Mouse (Mus musculus) spleen, adult 2 months (tissue): ENCODE data around the gene Dnase2b. TPM values are rescaled to one million over a fixed set of nuclear protein-coding genes. Genes with fewer than 3 reads are reported as not detected.

Experiments
- DNase-seq, 2 experiments: peaks; one replicate each; pipeline versions ENCODE4 v3.0.0 to v3.0.0-alpha.2; 2012 to 2021; ENCODE audit warnings: low spot score in 2 of 2, low read depth in 1 of 2
- H3K27ac ChIP-seq: fragments of 200-500 bp; 2 replicates; pipeline ENCODE4 v1.5.1; 2012; ENCODE audit warnings: low read length, inconsistent platforms; ENCODE audit not compliant: insufficient read depth
- H3K27me3 ChIP-seq: fragments of 200-500 bp; 2 replicates; pipeline ENCODE4 v1.6.1; 2012; ENCODE audit warnings: mild to moderate bottlenecking, moderate library complexity, low read length, inconsistent platforms; ENCODE audit not compliant: control insufficient read depth, insufficient read depth
- H3K36me3 ChIP-seq: fragments of 200-500 bp; 2 replicates; pipeline ENCODE4 v1.6.1; 2012; ENCODE audit warnings: mild to moderate bottlenecking, low read length, inconsistent platforms; ENCODE audit not compliant: control insufficient read depth, insufficient read depth
- H3K4me1 ChIP-seq: fragments of 200-500 bp; 2 replicates; pipeline ENCODE4 v1.6.1; 2011; ENCODE audit warnings: inconsistent platforms; ENCODE audit not compliant: control insufficient read depth, insufficient read depth, insufficient read length
- H3K4me3 ChIP-seq: fragments of 200-500 bp; 2 replicates; pipeline ENCODE4 v1.5.1; 2011; ENCODE audit warnings: mild to moderate bottlenecking, inconsistent platforms; ENCODE audit not compliant: insufficient read depth, insufficient read length; ENCODE audit errors: extremely low read depth
- CTCF ChIP-seq: fragments of 200-500 bp; IDR thresholded peaks from 2 replicates; pipeline ENCODE4 v1.5.1; 2011; ENCODE audit warnings: mild to moderate bottlenecking, inconsistent platforms; ENCODE audit not compliant: insufficient read depth, insufficient read length, insufficient replicate concordance; ENCODE audit errors: extremely low read depth
- POLR2A ChIP-seq: fragments of 200-500 bp; IDR thresholded peaks from 2 replicates; pipeline ENCODE4 v1.6.1; 2011; ENCODE audit warnings: low read depth, low read length, inconsistent platforms
- WGBS: fragments of 180-500 bp; shearing (Covaris S2); methylation state at CpG from one replicate; pipeline ENCODE4 v1.1.7; 2018; 5-methylcytosine and 5-hydroxymethylcytosine counted together
- polyA plus RNA-seq: library from polyadenylated mRNA; depleted of rRNA; stranded (reverse); fragments of >200 nt; gene quantifications from 2 replicates; pipeline ENCODE4 v1.2.3, GENCODE M21; 2012

The Dnase2b gene
- polyA plus RNA-seq, 1 experiment: not detected

DNA sequence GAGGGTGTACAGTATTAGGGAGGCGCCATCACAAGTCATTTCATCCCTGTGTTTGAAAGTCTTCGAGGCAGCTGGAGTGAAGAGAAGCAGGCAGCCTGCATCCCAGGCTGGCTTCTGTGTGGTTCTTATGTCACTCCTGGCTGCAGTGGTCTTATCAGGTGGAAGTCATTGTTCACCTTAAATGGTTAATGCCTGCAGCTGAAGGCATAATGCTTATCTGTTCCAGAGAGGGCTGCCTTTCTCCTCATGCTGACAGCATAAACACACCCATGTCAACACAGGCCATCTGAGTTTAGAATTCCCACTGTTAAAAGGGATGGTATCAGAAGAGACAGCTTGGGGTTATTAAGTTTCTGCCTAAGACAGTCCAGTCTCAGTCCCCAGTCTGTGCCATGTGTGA is 14.2 kb downstream of the Dnase2b start:
- no peak for DNase-seq
- 93% methylated on average over 2 of the region's 2 CpGs for WGBS
- no peak overlapping the region for H3K27ac ChIP-seq
- no peak for TF ChIP-seq CTCF
- H3K4me1 ChIP-seq: no peaks in the 10 kb centered on the region
- H3K4me3 ChIP-seq: no peak overlapping the region
- no peaks in the 10 kb centered on the region for H3K36me3 ChIP-seq
- H3K27me3 ChIP-seq: no peaks in the 10 kb centered on the region

DNA sequence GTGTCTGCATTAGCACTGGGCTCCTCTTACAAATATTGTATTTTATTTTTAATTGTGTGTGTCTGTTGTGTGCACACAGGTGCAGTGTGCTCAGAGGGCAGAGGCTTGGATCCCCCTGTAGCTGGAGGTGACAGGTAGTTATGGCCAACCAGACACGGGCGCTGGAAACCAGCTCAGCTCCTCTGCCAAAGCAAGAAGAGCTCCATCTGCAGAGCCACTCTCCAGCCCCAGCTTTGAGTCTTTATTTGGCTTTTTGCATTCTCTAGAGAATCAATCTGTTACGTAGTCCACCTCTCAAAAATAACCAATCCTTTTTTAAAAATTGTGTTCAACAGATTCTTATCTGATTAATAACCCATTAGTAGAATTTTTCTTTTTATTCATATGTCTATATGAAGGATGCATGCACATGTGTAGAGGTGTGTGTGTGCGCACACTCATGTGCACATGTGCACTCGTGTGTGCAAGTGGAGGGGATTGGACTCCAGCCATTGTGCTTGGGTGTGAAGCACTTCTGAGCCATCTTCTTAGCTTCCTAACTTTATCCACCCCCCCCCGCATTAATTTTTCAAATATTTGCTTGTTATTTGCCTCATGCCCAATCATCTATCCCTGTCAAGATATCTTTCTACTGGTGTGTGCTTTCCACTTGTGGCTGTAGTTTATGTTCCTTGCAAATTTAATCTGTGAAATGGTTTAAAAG is 16.0 kb downstream of the Dnase2b start:
- DNase-seq: no peak
- no peak for TF ChIP-seq POLR2A
- TF ChIP-seq CTCF: no peak
- WGBS: 90% methylated on average over 6 of the region's 6 CpGs
- no peaks in the 10 kb centered on the region for H3K4me1 ChIP-seq
- H3K27me3 ChIP-seq: no peaks in the 10 kb centered on the region
- H3K36me3 ChIP-seq: no peaks in the 10 kb centered on the region
- no peak overlapping the region for H3K27ac ChIP-seq
- no peak overlapping the region for H3K4me3 ChIP-seq

DNA sequence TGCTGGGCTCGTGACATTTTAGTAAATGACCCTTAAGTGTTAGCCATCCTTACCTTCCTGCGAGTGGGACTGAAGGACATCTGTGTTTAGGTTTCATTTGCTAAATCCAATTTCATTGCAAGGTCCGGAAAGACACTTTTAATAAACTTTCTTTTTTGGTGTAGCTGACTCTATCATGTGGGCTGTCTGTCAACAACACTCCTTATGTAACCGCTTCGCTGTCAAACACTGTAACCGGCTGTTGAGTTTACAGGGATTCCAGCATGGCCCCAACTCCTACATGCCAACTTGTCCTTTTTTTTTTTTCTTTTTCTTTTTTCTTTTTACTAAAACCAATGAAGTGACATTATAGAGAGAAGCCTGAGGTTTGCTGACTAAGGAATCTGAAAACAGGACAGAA is 17.0 kb downstream of the Dnase2b start:
- no peak for DNase-seq
- WGBS: 74% methylated on average over 6 of the region's 6 CpGs
- H3K27ac ChIP-seq: no peak overlapping the region
- no peak for TF ChIP-seq POLR2A
- H3K36me3 ChIP-seq: no peaks in the 10 kb centered on the region
- H3K4me3 ChIP-seq: no peak overlapping the region
- H3K4me1 ChIP-seq: no peaks in the 10 kb centered on the region
- H3K27me3 ChIP-seq: no peaks in the 10 kb centered on the region

DNA sequence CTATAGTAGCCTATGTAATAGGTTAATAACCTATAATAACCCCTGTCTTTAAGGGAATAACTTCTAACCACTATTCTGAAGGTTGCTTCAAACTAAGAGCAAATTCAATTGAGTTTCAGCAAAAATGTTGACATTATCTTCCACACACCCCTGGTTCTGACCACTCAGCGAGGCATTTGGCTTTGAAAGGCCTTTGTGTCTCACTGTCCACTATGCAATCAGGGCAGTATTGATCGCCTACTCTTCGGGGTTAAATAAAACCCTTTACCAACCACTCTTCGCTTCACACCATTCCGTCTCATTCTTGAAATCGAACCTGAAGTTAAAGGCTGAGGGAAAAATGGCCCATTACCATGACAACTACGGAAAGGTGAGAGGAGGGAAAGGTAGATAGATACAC is 18.5 kb downstream of the Dnase2b start:
- Histone ChIP-seq H3K27me3 (no peaks in the 10 kb centered on the region), H3K4me3 (no peak overlapping the region), H3K27ac (no peak overlapping the region), H3K4me1 (no peaks in the 10 kb centered on the region), H3K36me3 (no peaks in the 10 kb centered on the region)
- TF ChIP-seq POLR2A (no peak), CTCF (no peak)
- DNase-seq: no peak
- WGBS: 92% methylated on average over 7 of the region's 7 CpGs

DNA sequence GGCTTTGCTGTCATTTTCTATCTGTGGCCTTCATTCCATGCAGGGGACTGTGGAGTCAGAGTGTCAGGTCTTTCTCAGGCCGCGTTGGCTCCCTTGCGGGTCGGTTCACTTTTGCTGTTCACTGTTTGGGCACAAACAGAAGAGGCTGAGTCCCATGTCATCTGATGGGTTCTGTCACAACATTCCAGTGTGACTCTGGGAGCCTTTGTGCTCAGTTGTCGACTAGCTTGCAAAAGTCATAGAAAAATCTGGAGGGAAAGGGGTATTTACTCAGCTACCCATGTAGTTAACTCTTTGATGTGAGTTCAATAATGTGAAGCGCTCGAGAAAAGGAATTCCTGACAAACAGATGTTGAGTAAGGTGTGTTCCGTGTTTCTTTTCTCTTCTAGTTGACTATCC is 19.0 kb downstream of the Dnase2b start:
- H3K27ac ChIP-seq: no peak overlapping the region
- no peak for TF ChIP-seq POLR2A
- TF ChIP-seq CTCF: no peak
- no peaks in the 10 kb centered on the region for H3K27me3 ChIP-seq
- H3K4me3 ChIP-seq: no peak overlapping the region
- no peak for DNase-seq
- WGBS: 92% methylated on average over 8 of the region's 8 CpGs
- no peaks in the 10 kb centered on the region for H3K4me1 ChIP-seq
- H3K36me3 ChIP-seq: no peaks in the 10 kb centered on the region

DNA sequence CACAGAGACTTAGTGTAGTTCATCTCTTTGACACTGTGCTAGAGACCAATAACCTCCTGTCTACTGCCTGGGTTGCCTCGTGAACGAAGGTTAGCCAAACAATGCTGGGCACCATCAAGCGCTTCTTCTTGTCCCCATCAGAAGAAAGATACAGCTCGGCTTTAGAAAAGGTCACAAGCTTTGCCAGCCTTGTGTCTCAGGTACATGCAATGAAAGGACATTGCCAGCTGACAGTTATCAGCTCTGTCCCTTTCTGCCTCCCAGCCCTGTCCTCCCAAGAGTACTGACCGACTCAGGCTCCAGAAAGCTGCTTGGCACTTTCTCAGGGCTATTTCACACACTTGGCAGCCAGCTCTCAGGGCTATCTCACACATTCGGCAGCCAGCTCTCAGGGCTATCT is 20.0 kb downstream of the Dnase2b start:
- TF ChIP-seq CTCF: no peak
- no peak for TF ChIP-seq POLR2A
- Histone ChIP-seq H3K27ac (no peak overlapping the region), H3K27me3 (no peaks in the 10 kb centered on the region), H3K4me3 (no peak overlapping the region), H3K36me3 (no peaks in the 10 kb centered on the region), H3K4me1 (no peaks in the 10 kb centered on the region)
- WGBS: 91% methylated on average over 6 of the region's 6 CpGs
- DNase-seq: no peak

DNA sequence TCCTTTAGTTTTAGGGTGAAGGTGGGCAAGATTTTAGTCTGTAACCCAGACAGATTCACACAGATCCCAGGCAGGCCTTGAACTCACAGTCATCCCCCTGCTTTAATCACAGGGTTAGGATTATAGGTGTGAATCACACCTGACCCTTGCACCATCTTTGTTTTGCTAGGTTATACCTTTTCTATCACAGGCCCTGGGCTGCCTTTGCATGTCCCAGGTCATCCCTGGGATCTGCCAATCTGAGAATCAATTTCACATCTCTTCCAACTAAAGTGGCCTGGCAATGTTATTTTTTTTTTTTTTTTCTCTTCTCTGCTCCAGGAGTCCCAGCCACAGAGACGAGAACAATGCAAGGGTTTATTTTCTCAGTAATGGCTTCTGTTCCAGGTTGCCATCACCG is 23.8 kb downstream of the Dnase2b start:
- WGBS: 88% methylated on average over 2 of the region's 2 CpGs
- H3K4me1 ChIP-seq: no peaks in the 10 kb centered on the region
- H3K4me3 ChIP-seq: no peak overlapping the region
- no peaks in the 10 kb centered on the region for H3K27me3 ChIP-seq
- no peak for DNase-seq
- no peak overlapping the region for H3K27ac ChIP-seq
- TF ChIP-seq CTCF: no peak
- TF ChIP-seq POLR2A: no peak
- H3K36me3 ChIP-seq: no peaks in the 10 kb centered on the region
